Mouse (Mus musculus): ENCODE measurements around the gene Ahdc1.

The Ahdc1 gene

DNA sequence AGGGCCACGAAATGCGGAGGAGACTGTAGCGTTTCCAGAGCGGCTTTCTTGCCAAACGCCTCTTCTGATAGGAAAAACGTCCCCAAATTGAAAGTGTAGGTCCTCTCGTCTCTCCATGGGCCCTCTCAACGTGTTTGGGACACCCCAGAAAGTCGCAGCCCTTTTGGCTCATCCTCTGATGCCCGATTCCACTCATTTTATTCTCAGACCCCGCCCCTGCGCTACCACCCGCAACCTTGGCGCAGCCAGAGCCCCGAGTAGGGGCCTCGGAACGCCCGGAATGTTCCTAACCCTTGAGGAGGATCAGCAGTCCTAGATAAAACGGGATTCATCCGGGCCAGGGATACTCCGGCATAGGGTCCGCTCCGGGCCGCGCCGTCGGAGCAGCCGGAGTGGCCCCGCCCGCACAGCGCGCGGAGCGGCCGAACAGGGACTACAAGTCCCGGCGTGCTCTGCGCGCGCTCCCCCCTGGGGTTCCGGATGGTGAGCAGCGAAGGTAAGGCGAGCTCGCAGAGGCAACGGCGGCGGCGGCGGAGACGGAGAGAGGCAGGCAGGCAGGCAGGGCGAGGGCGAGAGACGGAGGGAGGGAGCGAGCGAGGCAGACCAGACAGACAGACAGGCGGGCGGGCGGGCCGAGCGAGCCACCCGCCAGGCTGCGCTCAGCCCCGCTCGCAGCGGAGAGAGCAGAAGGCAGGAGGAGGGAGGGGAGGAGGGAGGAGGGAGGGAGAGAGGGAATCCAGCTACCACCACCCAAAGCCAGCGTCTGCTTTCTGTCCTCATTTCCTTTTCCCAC lies at the start of gene Ahdc1:
Ahdc1 (plus strand) TSS at position 233 of the 793 bp plus-strand sequence.
- in situ Hi-C loops (cut with MboI; ENCODE audit: low pct_unique_long_range_greater_than_20kb in 1 of 2, low sequenced_read_pairs in 2 of 2, unreplicated experiment in 1 of 2) = no loop called here

DNA sequence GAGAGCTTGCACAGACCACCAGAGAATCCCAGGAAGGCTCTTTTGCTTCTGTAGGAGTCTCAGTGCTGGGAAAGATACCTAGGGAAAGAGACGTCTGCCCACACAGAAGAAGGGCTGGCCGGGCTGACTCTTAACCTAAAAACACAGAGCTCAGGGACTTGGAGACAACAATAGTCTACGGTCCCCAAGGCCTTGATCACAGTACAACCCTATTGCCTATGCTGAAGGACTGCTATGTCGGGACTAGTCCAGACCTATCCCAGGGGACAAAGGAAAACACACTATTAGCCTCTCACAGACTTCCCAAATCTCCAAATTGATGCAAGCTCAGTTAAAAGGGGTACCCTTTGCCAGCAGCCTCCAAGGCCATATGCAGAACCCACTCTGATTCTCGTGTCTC lies 49.2 kb upstream of the Ahdc1 start:
- in situ Hi-C loops (cut with MboI; ENCODE audit: low pct_unique_long_range_greater_than_20kb in 1 of 2, low sequenced_read_pairs in 2 of 2, unreplicated experiment in 1 of 2) = no loop called here

DNA sequence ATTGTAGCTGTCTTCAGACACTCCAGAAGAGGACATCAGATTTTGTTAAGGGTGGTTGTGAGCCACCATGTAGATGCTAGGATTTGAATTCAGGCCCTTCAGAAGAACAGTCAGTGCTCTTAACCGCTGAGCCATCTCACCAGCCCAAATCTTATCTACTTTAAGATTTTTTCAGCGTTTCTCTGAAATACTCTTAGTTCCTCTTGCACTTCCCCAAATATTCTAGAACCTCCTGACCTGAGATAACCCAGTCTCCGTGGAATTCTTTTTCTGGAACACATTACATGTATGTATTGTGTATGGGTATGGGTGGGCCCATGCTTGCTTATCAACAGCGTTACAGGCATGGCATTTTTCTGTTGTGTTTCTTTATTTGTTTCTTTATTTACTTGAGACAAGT lies 48.4 kb upstream of the Ahdc1 start:
- in situ Hi-C loops (cut with MboI; ENCODE audit: low pct_unique_long_range_greater_than_20kb in 1 of 2, low sequenced_read_pairs in 2 of 2, unreplicated experiment in 1 of 2) = no loop called here

DNA sequence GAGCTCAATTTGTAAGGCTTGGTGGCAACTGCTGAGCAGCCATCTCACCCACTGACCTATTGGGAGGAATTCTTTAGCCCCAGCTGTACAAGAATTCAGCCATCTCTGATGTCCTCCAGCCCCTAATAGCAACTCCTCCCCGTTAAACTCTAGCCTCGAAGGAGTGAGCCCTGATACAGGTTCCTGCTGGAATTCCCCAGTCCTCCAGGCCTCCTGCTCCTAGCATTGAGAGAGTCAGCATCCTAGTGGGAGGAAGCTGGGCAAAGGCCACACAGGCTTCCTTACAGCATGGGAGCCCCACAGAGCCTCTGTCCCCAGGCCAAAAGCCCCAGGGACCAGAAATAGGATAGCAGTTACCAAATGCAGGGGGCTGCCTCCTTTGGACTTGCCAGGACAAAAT lies 47.6 kb upstream of the Ahdc1 start:
- in situ Hi-C loops (cut with MboI; ENCODE audit: low pct_unique_long_range_greater_than_20kb in 1 of 2, low sequenced_read_pairs in 2 of 2, unreplicated experiment in 1 of 2) = no loop called here

DNA sequence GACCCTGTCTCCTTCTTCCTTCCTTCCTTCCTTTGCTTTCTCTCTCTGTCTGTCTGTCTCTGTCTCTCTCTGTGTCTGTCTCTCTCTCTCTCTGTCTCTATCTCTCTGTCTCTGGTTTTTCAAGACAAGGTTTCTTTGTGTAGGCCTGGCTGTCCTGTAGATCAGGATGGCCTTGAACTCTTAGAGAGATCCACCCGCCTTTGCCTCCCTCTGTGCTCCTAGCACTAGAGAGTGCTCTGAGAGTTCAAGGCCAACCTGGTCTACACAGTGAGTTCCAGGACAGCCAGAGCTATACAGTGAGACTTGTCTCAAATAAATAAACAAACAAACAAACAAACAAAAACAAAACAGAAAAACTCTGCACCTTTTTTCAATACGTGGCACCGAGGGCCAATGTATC lies 47.0 kb upstream of the Ahdc1 start:
- in situ Hi-C loops (cut with MboI; ENCODE audit: low pct_unique_long_range_greater_than_20kb in 1 of 2, low sequenced_read_pairs in 2 of 2, unreplicated experiment in 1 of 2) = no loop called here

- in situ Hi-C loops (cut with MboI; ENCODE audit: low pct_unique_long_range_greater_than_20kb in 1 of 2, low sequenced_read_pairs in 2 of 2, unreplicated experiment in 1 of 2) = no loop called here
Measured at GRCm38 (mm10) chr4:132964473-132964872, 46.6 kb upstream of the Ahdc1 start.

- in situ Hi-C loops (cut with MboI; ENCODE audit: low pct_unique_long_range_greater_than_20kb in 1 of 2, low sequenced_read_pairs in 2 of 2, unreplicated experiment in 1 of 2) = no loop called here
Measured at GRCm38 (mm10) chr4:132968105-132968938, 42.7 kb upstream of the Ahdc1 start.

- in situ Hi-C loops (cut with MboI; ENCODE audit: low pct_unique_long_range_greater_than_20kb in 1 of 2, low sequenced_read_pairs in 2 of 2, unreplicated experiment in 1 of 2) = no loop called here
Measured at GRCm38 (mm10) chr4:132971601-132972000, 39.5 kb upstream of the Ahdc1 start.

DNA sequence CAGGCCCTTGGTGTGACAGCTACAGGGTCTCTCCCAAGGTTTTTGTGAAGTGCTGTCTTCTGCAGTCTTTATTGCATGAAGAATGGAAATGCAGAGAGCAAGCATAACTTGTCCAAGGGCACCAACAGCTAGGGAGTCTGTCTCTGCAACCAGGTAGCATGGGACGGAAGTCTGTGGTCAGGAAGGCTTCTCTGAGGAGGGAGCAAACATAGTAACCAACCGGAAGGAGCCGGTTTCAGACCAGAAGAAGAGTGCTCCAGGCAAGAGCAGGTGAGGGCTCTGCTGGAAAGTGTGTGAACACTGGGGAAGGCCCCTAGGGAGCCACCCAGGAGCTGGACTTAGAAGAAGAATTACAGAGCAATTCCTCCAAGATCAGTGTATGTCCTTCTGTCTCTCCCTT lies 39.0 kb upstream of the Ahdc1 start:
- in situ Hi-C loops (cut with MboI; ENCODE audit: low pct_unique_long_range_greater_than_20kb in 1 of 2, low sequenced_read_pairs in 2 of 2, unreplicated experiment in 1 of 2) = no loop called here

- in situ Hi-C loops (cut with MboI; ENCODE audit: low pct_unique_long_range_greater_than_20kb in 1 of 2, low sequenced_read_pairs in 2 of 2, unreplicated experiment in 1 of 2) = no loop called here
Measured at GRCm38 (mm10) chr4:132972556-132972955, 38.5 kb upstream of the Ahdc1 start.

- in situ Hi-C loops (cut with MboI; ENCODE audit: low pct_unique_long_range_greater_than_20kb in 1 of 2, low sequenced_read_pairs in 2 of 2, unreplicated experiment in 1 of 2) = no loop called here
Measured at GRCm38 (mm10) chr4:132973186-132973585, 37.9 kb upstream of the Ahdc1 start.

- in situ Hi-C loops (cut with MboI; ENCODE audit: low pct_unique_long_range_greater_than_20kb in 1 of 2, low sequenced_read_pairs in 2 of 2, unreplicated experiment in 1 of 2) = no loop called here
Measured at GRCm38 (mm10) chr4:132973814-132974398, 37.2 kb upstream of the Ahdc1 start, which contains the start of gene Fgr. Gene Fgr (plus strand): TSS chr4:132974095.

DNA sequence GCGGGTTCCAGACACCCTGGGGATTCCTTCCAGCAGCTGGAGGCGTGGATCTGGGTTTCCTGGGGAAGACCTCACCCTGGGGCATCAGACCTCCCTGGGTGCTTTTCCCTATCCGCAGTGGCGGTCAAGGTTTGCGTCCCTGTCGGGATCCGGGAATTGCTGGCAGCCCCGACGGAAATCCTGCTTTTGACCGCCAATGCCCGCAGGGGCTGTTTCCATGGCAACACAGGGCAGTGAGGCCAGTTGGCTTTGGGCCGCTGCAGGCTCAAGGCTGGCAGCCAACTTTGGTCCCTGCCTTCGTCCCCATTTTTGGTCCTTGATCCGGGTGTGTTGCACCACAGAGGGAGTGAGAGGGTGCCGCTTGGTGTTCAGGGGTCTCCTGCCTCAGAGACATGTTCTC lies 36.2 kb upstream of the Ahdc1 start:
- in situ Hi-C loops (cut with MboI; ENCODE audit: low pct_unique_long_range_greater_than_20kb in 1 of 2, low sequenced_read_pairs in 2 of 2, unreplicated experiment in 1 of 2) = no loop called here

DNA sequence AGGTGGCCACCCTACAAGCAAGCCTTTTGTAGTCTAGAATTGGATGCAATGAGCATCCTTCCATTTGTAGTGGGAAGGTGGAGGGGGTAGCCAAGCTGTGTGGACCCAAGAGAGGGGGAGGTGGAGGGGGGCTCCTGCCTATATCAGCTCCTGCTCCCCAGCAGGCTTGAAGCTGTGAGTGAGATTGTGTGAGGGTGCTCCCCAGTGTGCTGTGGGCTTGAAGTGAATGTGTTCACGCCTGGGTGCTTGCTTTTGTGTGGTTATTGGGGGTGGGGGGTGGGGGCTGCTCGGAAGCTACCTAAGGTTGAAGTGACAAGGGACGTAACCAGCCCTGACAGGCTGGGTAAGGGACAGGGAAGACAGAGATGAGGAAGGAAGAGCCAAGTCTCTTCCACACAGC lies 35.3 kb upstream of the Ahdc1 start:
- in situ Hi-C loops (cut with MboI; ENCODE audit: low pct_unique_long_range_greater_than_20kb in 1 of 2, low sequenced_read_pairs in 2 of 2, unreplicated experiment in 1 of 2) = no loop called here

- in situ Hi-C loops (cut with MboI; ENCODE audit: low pct_unique_long_range_greater_than_20kb in 1 of 2, low sequenced_read_pairs in 2 of 2, unreplicated experiment in 1 of 2) = no loop called here
Measured at GRCm38 (mm10) chr4:132976729-132977128, 34.3 kb upstream of the Ahdc1 start.

DNA sequence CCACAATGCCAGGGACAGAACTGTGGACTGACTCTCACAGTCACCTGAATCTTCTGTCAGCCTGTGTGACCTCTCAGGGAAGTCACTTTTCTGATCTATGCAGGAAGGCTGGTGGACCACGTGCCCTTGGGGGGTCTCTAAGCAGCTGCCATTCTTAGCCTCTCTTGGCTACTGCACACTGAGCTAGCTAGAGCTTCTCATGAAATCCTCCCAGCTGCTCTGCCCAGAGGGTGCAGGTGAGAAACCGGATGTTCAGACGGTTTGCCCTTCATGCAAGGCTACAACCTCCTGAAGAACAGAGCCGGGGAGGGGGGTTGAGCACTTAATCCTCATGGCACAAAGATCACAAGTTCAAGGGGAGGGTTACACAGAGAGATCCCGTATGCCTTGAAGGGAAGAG lies 33.5 kb upstream of the Ahdc1 start:
- in situ Hi-C loops (cut with MboI; ENCODE audit: low pct_unique_long_range_greater_than_20kb in 1 of 2, low sequenced_read_pairs in 2 of 2, unreplicated experiment in 1 of 2) = no loop called here

GRCm38 (mm10) chr4:132979186-132979585 lies 31.9 kb upstream of the Ahdc1 start:
- in situ Hi-C loops (cut with MboI; ENCODE audit: low pct_unique_long_range_greater_than_20kb in 1 of 2, low sequenced_read_pairs in 2 of 2, unreplicated experiment in 1 of 2) = no loop called here

- in situ Hi-C loops (cut with MboI; ENCODE audit: low pct_unique_long_range_greater_than_20kb in 1 of 2, low sequenced_read_pairs in 2 of 2, unreplicated experiment in 1 of 2) = no loop called here
Measured at GRCm38 (mm10) chr4:132981621-132982020, 29.4 kb upstream of the Ahdc1 start.

GRCm38 (mm10) chr4:132982999-132983398 lies 28.1 kb upstream of the Ahdc1 start:
- in situ Hi-C loops (cut with MboI; ENCODE audit: low pct_unique_long_range_greater_than_20kb in 1 of 2, low sequenced_read_pairs in 2 of 2, unreplicated experiment in 1 of 2) = no loop called here
